Mouse (Mus musculus) megakaryocyte-erythroid progenitor cell, adult 5-6 weeks (primary cell): Measurements from ENCODE around the gene Pdlim1. TPM values are rescaled to one million over a fixed set of nuclear protein-coding genes. Genes with fewer than 3 reads are reported as not detected.
"Not testable (repeated sequence)": the region's sequence is repeated elsewhere in the genome, so short reads cannot be mapped to it uniquely, and the experiment has no call there.

Experiments
- ATAC-seq: replicated peaks from 2 replicates; pipeline ENCODE4 v1.8.0; 2016; ENCODE audit warnings: mild to moderate bottlenecking, inconsistent platforms; ENCODE audit not compliant: severe bottlenecking, poor library complexity, low FRiP score, low TSS enrichment
- total RNA-seq, 2 experiments: library from RNA; stranded (forward) in 1 of 2; stranded (reverse) in 1 of 2; fragments of 200-1000, 215-1000 nt in 1 of 2; fragments of >200 nt in 1 of 2; fragmentation: Nextera tagmentation in 1 of 2; gene quantifications; 2 replicates each; pipeline ENCODE4 v1.2.3; 2014 to 2017

The Pdlim1 gene
- total RNA-seq, 2 experiments from 2014 or later: 106 to 179 TPM

GRCm38 (mm10) chr19:40249352-40249751 lies 22.3 kb downstream of the Pdlim1 start:
- no peak for ATAC-seq

GRCm38 (mm10) chr19:40248476-40248875 lies 23.2 kb downstream of the Pdlim1 start:
- no peak for ATAC-seq

- ATAC-seq: no peak
These were observed 24.4 kb downstream of the Pdlim1 start for GRCm38 (mm10) chr19:40247268-40247666.

- ATAC-seq: no peak
These were observed 24.9 kb downstream of the Pdlim1 start for GRCm38 (mm10) chr19:40246646-40247267.

- no peak for ATAC-seq
These were observed 30.6 kb downstream of the Pdlim1 start for GRCm38 (mm10) chr19:40240838-40241689.

- no peak for ATAC-seq
These were observed 31.3 kb downstream of the Pdlim1 start for GRCm38 (mm10) chr19:40240360-40240759.

GRCm38 (mm10) chr19:40238175-40238850 lies 33.3 kb downstream of the Pdlim1 start:
- peak; percentile 85 for ATAC-seq

GRCm38 (mm10) chr19:40232560-40232959 lies 39.1 kb downstream of the Pdlim1 start:
- no peak for ATAC-seq

- 0 out of 2 replicates have a peak, but pooled peaks have one; percentile 50 for ATAC-seq
These were observed 39.7 kb downstream of the Pdlim1 start for GRCm38 (mm10) chr19:40231825-40232541.

GRCm38 (mm10) chr19:40231074-40231738 lies 40.4 kb downstream of the Pdlim1 start:
- no peak for ATAC-seq

GRCm38 (mm10) chr19:40226516-40227151 lies 45.0 kb downstream of the Pdlim1 start:
- no peak for ATAC-seq

- no peak for ATAC-seq
These were observed 45.9 kb downstream of the Pdlim1 start for GRCm38 (mm10) chr19:40225761-40226110.

- peak; percentile 72 for ATAC-seq
These were observed 46.4 kb downstream of the Pdlim1 start for GRCm38 (mm10) chr19:40225102-40225760.

- not testable (repeated sequence) for ATAC-seq
These were observed 49.3 kb downstream of the Pdlim1 start for GRCm38 (mm10) chr19:40222307-40222706.

GRCm38 (mm10) chr19:40220878-40221277 lies 50.8 kb downstream of the Pdlim1 start:
- ATAC-seq: no peak

GRCm38 (mm10) chr19:40202947-40203346 lies 68.7 kb downstream of the Pdlim1 start:
- not testable (repeated sequence) for ATAC-seq

GRCm38 (mm10) chr19:40190596-40190995 lies 81.0 kb downstream of the Pdlim1 start:
- ATAC-seq: no peak

GRCm38 (mm10) chr19:40187160-40187559 lies 84.5 kb downstream of the Pdlim1 start, which contains the start of gene Cyp2c70:
Gene Cyp2c70 (minus strand): TSS chr19:40187333.
- no peak for ATAC-seq
